Mouse (Mus musculus): ENCODE data around the gene Grb7. TPM values are rescaled to one million over a fixed set of nuclear protein-coding genes. Genes with fewer than 3 reads are reported as not detected.

Gene Grb7
- polyA plus RNA-seq, 1 experiment, result 1.2 TPM

DNA sequence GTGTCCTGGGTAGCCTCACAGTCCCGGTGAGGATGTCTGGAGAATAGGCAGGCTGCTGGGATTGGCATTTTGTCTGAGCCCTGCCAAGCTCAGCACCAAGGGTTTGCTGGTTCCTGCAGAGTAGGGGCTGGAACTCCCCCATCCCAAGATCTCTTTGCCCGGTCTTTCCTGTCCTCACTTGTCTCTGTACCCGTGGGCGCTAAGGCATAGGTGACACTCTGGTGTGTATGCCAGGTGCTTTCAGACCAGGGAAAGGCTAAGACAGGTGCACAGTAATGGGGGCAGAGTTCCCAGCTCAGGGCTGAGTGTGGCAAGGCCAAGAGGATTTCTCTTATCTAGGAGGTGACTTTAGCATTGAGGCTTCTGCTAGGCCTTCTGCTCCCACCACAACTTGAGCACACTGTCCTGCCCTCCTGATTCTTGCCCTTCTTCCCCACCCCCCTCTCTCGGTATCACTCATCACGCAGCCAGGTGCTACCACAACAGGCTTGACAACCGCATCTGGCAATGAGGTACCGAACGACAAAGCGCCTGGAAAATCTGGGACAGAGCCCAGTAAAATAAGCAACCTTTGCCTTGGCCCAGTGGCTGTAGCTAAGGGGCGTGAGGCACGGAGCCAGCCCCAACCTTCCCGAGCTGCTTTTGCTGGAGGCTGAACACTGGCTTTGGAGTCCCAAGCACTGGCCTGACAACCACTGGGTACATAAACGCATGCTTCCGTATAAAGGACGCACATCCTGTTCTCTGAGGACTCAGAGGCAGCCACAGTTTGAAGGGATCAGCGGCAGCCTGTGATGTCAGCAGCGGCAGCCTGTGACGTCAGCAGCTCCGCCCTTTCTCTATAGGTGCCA, 4.0 kb downstream of the Grb7 start:
- Histone ChIP-seq H3K27me3 (ENCODE audit: control insufficient read depth, insufficient read depth, low read length) (no peaks in the 10 kb centered on the region), H3K36me3 (ENCODE audit: control insufficient read depth, insufficient read depth, low read length) (no peaks in the 10 kb centered on the region), H3K4me3 (ENCODE audit: extremely low read depth, insufficient read depth, insufficient read length) (no peak overlapping the region), H3K27ac (ENCODE audit: insufficient read depth, low read length) (no peak overlapping the region), H3K4me1 (ENCODE audit: control insufficient read depth, insufficient read depth, insufficient read length) (peaks cover 21% of the 10 kb centered on the region; the same call in 1 of the 2 replicates)
- TF ChIP-seq POLR2A (IDR thresholded peaks at IDR 0.05; ENCODE audit: low read depth, low read length) (no peak), CTCF (IDR thresholded peaks at IDR 0.05; ENCODE audit: extremely low read depth, insufficient read depth, insufficient read length, insufficient replicate concordance) (no peak)
- WGBS, result 85% methylated on average over 20 of the region's 20 CpGs
- DNase-seq (ENCODE audit: low read depth in 1 of 2, low spot score in 2 of 2), result no peak

DNA sequence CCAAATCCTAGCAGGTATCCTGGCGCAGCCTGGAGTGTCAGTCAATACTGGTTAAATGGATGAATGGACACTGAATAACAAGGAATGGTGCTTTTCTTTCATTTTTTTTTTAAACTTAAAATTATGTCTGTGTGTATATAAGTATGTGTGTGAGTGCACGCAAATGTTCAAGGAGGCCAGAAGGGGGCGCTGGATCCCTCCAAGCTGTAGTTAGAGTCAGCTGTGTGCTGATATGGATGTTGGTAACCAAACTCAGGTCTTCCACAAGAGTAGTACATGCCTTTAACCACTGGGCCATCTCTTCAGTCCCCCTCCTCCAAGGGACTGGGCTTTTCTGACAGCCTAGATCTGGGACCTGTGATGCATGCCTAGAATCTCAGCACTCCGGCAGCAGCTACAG, 9.3 kb downstream of the Grb7 start:
- WGBS, result 82% methylated on average over 4 of the region's 4 CpGs
- no peak overlapping the region for H3K27ac ChIP-seq (ENCODE audit: insufficient read depth, low read length)

DNA sequence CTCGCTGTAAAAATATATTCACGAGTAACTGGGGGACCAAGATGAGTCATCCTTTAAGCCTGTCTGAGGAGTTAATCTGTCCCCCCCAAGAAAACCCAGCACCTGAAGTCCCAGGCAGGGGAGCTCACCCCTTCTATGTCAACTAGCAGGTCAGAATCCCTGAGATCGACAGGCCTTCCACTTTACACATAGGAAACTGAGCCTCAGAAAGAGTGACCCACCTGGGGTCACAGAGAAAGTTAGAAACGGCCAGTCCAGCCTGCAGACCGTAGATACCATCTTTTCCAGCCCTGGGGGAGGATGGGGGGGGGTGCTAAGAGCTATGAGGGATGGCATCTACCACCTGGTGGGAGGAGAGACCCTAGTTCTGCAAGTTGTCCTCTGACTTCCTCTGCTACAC, 10.4 kb downstream of the Grb7 start:
- DNase-seq (ENCODE audit: low read depth in 1 of 2, low spot score in 2 of 2), result no peak
- no peak overlapping the region for H3K4me3 ChIP-seq (ENCODE audit: extremely low read depth, insufficient read depth, insufficient read length)
- no peaks in the 10 kb centered on the region for H3K36me3 ChIP-seq (ENCODE audit: control insufficient read depth, insufficient read depth, low read length)
- TF ChIP-seq POLR2A (IDR thresholded peaks at IDR 0.05; ENCODE audit: low read depth, low read length), result no peak
- no peak for TF ChIP-seq CTCF (IDR thresholded peaks at IDR 0.05; ENCODE audit: extremely low read depth, insufficient read depth, insufficient read length, insufficient replicate concordance)
- WGBS, result 71% methylated on average over 5 of the region's 5 CpGs
- H3K4me1 ChIP-seq (ENCODE audit: control insufficient read depth, insufficient read depth, insufficient read length), result peaks cover 31% of the 10 kb centered on the region
- no peak overlapping the region for H3K27ac ChIP-seq (ENCODE audit: insufficient read depth, low read length)
- H3K27me3 ChIP-seq (ENCODE audit: control insufficient read depth, insufficient read depth, low read length), result no peaks in the 10 kb centered on the region

More for the DNA sequence above, 9.3 kb downstream of the Grb7 start:
- H3K4me3 ChIP-seq (ENCODE audit: extremely low read depth, insufficient read depth, insufficient read length), result no peak overlapping the region
- TF ChIP-seq CTCF (IDR thresholded peaks at IDR 0.05; ENCODE audit: extremely low read depth, insufficient read depth, insufficient read length, insufficient replicate concordance), result no peak
- TF ChIP-seq POLR2A (IDR thresholded peaks at IDR 0.05; ENCODE audit: low read depth, low read length), result no peak
- H3K27me3 ChIP-seq (ENCODE audit: control insufficient read depth, insufficient read depth, low read length), result no peaks in the 10 kb centered on the region
- DNase-seq (ENCODE audit: low read depth in 1 of 2, low spot score in 2 of 2), result no peak
- H3K36me3 ChIP-seq (ENCODE audit: control insufficient read depth, insufficient read depth, low read length), result no peaks in the 10 kb centered on the region
- peaks cover 24% of the 10 kb centered on the region for H3K4me1 ChIP-seq (ENCODE audit: control insufficient read depth, insufficient read depth, insufficient read length)

DNA sequence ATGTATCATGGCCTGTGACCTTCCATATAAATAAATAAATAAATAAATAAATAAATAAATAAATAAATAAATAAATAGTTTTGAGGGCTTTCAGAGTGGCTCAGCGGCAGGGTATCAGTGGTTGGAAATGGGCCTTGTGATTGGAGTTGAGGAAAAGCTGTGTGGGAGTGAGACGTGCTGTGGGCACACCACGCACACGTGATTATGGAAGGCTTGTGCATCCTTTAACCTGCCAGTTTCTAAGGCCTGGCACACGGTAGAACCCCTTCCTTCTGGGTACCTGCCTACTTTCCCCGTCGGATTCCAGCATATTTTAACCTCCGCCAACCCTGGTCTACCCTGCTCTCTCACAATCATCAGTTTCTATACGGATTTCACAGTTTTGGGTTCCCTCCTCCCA, 10.8 kb downstream of the Grb7 start:
- Histone ChIP-seq H3K4me1 (ENCODE audit: control insufficient read depth, insufficient read depth, insufficient read length) (peaks cover 35% of the 10 kb centered on the region), H3K27me3 (ENCODE audit: control insufficient read depth, insufficient read depth, low read length) (no peaks in the 10 kb centered on the region), H3K27ac (ENCODE audit: insufficient read depth, low read length) (peak overlapping the region; percentile 91), H3K36me3 (ENCODE audit: control insufficient read depth, insufficient read depth, low read length) (no peaks in the 10 kb centered on the region), H3K4me3 (ENCODE audit: extremely low read depth, insufficient read depth, insufficient read length) (peak overlapping the region; percentile 73; the same call in 1 of the 2 replicates)
- DNase-seq (ENCODE audit: low read depth in 1 of 2, low spot score in 2 of 2), result no peak
- 20% methylated on average over 9 of the region's 9 CpGs for WGBS
- TF ChIP-seq POLR2A (IDR thresholded peaks at IDR 0.05; ENCODE audit: low read depth, low read length), result no peak
- TF ChIP-seq CTCF (IDR thresholded peaks at IDR 0.05; ENCODE audit: extremely low read depth, insufficient read depth, insufficient read length, insufficient replicate concordance), result no peak

DNA sequence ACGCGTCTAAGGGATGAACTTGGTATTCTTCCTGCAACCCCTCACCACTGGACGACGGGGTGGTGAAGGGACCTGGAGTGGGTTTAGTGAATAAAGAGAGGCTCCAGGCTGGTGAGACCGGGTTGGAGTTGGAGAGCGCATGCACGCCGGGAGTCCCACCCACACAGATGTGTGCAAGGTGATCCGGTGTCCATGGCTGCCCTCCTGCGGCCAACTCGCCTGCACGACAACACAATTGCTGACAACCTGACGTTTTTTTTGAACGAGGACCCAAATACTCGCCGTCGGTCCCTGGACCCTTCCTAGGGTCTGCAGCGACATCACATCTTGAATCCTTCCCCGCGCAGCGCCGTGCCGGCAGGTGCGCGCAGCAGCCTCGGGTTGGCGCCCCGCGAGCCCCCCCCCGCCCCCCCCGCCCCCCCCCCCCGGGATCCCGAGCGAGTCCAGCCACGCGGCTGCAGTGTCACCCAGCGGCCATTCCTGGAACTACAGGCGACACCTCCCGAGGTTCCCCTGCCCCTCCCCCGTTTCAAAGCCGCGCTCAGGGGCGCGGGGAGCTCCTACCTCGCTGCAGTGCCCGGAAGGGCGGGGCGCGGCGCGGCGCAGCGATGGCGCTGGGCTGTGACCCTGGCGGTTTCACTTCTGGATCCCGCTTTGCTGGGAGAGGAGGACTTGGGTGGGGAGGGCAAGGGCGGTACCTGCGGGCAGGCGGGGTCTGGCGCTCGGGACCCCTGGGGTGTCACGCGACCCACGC, 11.3 kb downstream of the Grb7 start:
- peak overlapping the region; percentile 100 for H3K27ac ChIP-seq (ENCODE audit: insufficient read depth, low read length)
- no peaks in the 10 kb centered on the region for H3K36me3 ChIP-seq (ENCODE audit: control insufficient read depth, insufficient read depth, low read length)
- no peaks in the 10 kb centered on the region for H3K27me3 ChIP-seq (ENCODE audit: control insufficient read depth, insufficient read depth, low read length)
- peak; percentile 62 for TF ChIP-seq CTCF (IDR thresholded peaks at IDR 0.05; ENCODE audit: extremely low read depth, insufficient read depth, insufficient read length, insufficient replicate concordance)
- peak; percentile 29; the same call in 1 of the 2 replicates for TF ChIP-seq POLR2A (IDR thresholded peaks at IDR 0.05; ENCODE audit: low read depth, low read length)
- WGBS, result 2% methylated on average over 44 of the region's 64 CpGs
- peak overlapping the region; percentile 73 for H3K4me3 ChIP-seq (ENCODE audit: extremely low read depth, insufficient read depth, insufficient read length)
- peaks cover 39% of the 10 kb centered on the region for H3K4me1 ChIP-seq (ENCODE audit: control insufficient read depth, insufficient read depth, insufficient read length)
- peak; percentile 91 to 96 for DNase-seq (ENCODE audit: low read depth in 1 of 2, low spot score in 2 of 2)

DNA sequence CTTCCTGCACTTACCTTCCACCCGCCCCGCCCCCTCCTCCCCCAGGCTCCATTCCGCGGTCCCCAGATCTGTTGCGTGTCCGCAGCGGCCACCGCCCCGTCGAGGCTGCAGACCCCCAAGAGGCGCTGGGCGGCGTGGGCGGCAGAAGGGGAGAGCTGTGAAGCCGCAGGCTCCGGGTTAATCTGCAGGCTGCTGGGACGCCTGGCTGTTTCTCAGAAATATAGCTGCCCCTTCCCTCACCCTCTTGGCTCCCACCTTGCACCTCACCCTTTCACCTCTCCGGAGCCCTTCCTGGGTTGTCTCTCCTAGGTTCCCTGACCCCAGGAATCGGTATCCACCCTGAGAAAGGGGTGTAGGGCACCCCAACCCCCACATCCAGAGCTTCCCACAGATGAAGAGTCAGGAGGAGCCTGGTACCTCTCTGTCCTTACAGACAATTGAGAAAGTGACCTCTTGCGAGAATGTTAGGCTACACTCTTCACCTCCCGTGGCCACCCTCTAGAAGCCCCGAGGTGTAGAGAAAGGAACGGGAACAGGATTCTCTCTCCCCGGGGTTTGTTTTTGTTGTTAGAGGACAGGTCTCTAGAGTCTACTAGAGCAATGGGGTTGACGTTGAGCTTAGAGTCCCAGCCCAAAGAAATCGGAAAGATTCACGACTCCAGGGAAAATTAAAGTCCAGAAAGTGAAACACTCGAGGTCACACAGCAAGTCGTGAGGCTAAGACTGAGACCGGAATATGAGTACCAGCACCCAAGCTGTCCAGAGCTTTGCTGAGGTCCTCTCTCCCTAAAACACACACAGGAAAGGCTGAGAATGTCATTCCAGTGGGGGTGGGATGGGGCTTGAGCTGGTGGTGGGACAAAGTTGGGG, 12.2 kb downstream of the Grb7 start:
- no peak for DNase-seq (ENCODE audit: low read depth in 1 of 2, low spot score in 2 of 2)
- Histone ChIP-seq H3K4me1 (ENCODE audit: control insufficient read depth, insufficient read depth, insufficient read length) (peaks cover 44% of the 10 kb centered on the region), H3K36me3 (ENCODE audit: control insufficient read depth, insufficient read depth, low read length) (no peaks in the 10 kb centered on the region), H3K27ac (ENCODE audit: insufficient read depth, low read length) (peak overlapping the region; percentile 100), H3K27me3 (ENCODE audit: control insufficient read depth, insufficient read depth, low read length) (no peaks in the 10 kb centered on the region), H3K4me3 (ENCODE audit: extremely low read depth, insufficient read depth, insufficient read length) (peak overlapping the region; percentile 58)
- 3% methylated on average over 19 of the region's 30 CpGs for WGBS
- no peak for TF ChIP-seq CTCF (IDR thresholded peaks at IDR 0.05; ENCODE audit: extremely low read depth, insufficient read depth, insufficient read length, insufficient replicate concordance)
- TF ChIP-seq POLR2A (IDR thresholded peaks at IDR 0.05; ENCODE audit: low read depth, low read length), result peak; percentile 25; the same call in 1 of the 2 replicates

All from spleen, adult 2 months (tissue).